Mouse (Mus musculus): ENCODE data around the gene Sel1l3. TPM values are rescaled to one million over a fixed set of nuclear protein-coding genes. Genes with fewer than 3 reads are reported as not detected.

Sel1l3 gene
- total RNA-seq, 2 experiments from 2014 or later = 1.3 to 2.9 TPM

GRCm38 (mm10) chr5:53172908-53173307 is 40.8 kb downstream of the Sel1l3 start:
- DNase-seq = no peak

- DNase-seq = no peak
Observed at GRCm38 (mm10) chr5:53172256-53172636, 41.5 kb downstream of the Sel1l3 start.

- DNase-seq = no peak
Observed at GRCm38 (mm10) chr5:53171611-53172255, 42.0 kb downstream of the Sel1l3 start.

GRCm38 (mm10) chr5:53167564-53167963 is 46.2 kb downstream of the Sel1l3 start:
- DNase-seq = no peak

GRCm38 (mm10) chr5:53165672-53166071 is 48.1 kb downstream of the Sel1l3 start:
- DNase-seq = no peak

GRCm38 (mm10) chr5:53162436-53162835 is 51.3 kb downstream of the Sel1l3 start:
- no peak for DNase-seq

GRCm38 (mm10) chr5:53161506-53162186 is 52.1 kb downstream of the Sel1l3 start:
- no peak for DNase-seq

- DNase-seq = no peak
Observed at GRCm38 (mm10) chr5:53160207-53160606, 53.5 kb downstream of the Sel1l3 start.

GRCm38 (mm10) chr5:53159631-53160030 is 54.1 kb downstream of the Sel1l3 start:
- no peak for DNase-seq

GRCm38 (mm10) chr5:53159166-53159565 is 54.6 kb downstream of the Sel1l3 start:
- no peak for DNase-seq

- DNase-seq = no peak
Observed at GRCm38 (mm10) chr5:53155985-53156679, 57.6 kb downstream of the Sel1l3 start.

GRCm38 (mm10) chr5:53154501-53154900 is 59.2 kb downstream of the Sel1l3 start:
- no peak for DNase-seq

- no peak for DNase-seq
Observed at GRCm38 (mm10) chr5:53154078-53154477, 59.6 kb downstream of the Sel1l3 start.

GRCm38 (mm10) chr5:53153144-53153543 is 60.6 kb downstream of the Sel1l3 start:
- no peak for DNase-seq

GRCm38 (mm10) chr5:53151379-53151960 is 62.3 kb downstream of the Sel1l3 start:
- DNase-seq = no peak

- DNase-seq = no peak
Observed at GRCm38 (mm10) chr5:53148960-53149685, 64.6 kb downstream of the Sel1l3 start.

GRCm38 (mm10) chr5:53148160-53148923 is 65.4 kb downstream of the Sel1l3 start:
- no peak for DNase-seq

- no peak for DNase-seq
Observed at GRCm38 (mm10) chr5:53147418-53147817, 66.3 kb downstream of the Sel1l3 start.

- DNase-seq = no peak
Observed at GRCm38 (mm10) chr5:53146684-53147061, 67.1 kb downstream of the Sel1l3 start.

- DNase-seq = no peak
Observed at GRCm38 (mm10) chr5:53146049-53146683, 67.6 kb downstream of the Sel1l3 start.

- DNase-seq = no peak
Observed at GRCm38 (mm10) chr5:53142587-53142986, 71.1 kb downstream of the Sel1l3 start.

Measured in adrenal gland, postnatal 36 days (tissue).